Mouse (Mus musculus): ENCODE data around the gene Gnat2. TPM values are rescaled to one million over a fixed set of nuclear protein-coding genes. Genes with fewer than 3 reads are reported as not detected.

Gene Gnat2
- total and polyA plus RNA-seq, 3 experiments = 11.2 to 17.5 (median 13.3) TPM

DNA sequence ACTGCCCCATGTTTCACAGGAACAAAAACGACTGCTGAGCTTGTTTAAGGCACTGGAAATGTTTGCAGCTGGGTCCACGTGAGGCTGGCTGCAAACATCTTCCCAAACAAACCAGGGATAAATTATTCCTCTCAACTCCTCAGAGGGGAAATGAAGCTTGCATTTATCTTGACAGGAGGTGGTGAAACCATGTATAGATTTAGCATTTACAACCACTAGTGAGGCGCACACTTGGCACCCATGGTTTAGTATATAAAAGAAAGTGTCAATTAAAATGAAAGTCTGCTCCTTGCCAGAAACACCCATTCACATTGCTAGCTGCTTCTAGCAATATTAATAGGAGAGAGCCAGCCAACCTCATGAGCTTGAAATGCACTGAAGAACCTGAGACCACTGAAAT is 9.0 kb downstream of the Gnat2 start:
- TF ChIP-seq ZC3H11A (IDR thresholded peaks at IDR 0.05; ENCODE audit: low read depth, low read length) (no peak), E2F4 (IDR thresholded peaks at IDR 0.05; ENCODE audit: insufficient replicate concordance, low read depth, low read length) (no peak), HCFC1 (IDR thresholded peaks at IDR 0.05; ENCODE audit: low read depth, low read length) (no peak), MXI1 (IDR thresholded peaks at IDR 0.05; ENCODE audit: low read depth, low read length) (no peak), EP300 (IDR thresholded peaks at IDR 0.05; ENCODE audit: low read length) (no peak), NELFE (IDR thresholded peaks at IDR 0.05; ENCODE audit: low read depth, low read length) (no peak)
- Histone ChIP-seq H3K9me3 (replicated peaks; ENCODE audit: low read length) (no peaks in the 10 kb centered on the region), H3K4me2 (ENCODE audit: insufficient read depth, low read depth, poor library complexity, severe bottlenecking) (no peak overlapping the region), H3K27ac (ENCODE audit: insufficient read depth, low read depth) (no peak overlapping the region), H3K79me2 (replicated peaks; ENCODE audit: control insufficient read depth, extremely low read depth, insufficient read depth, poor library complexity, severe bottlenecking) (no peaks in the 10 kb centered on the region), H3K36me3 (replicated peaks in 1 of 2; ENCODE audit: control insufficient read depth in 1 of 2, insufficient read depth in 1 of 2, low read length in 1 of 2) (peaks cover 10 to 61% of the 10 kb centered on the region in 2 experiments), H3K4me3 (replicated peaks in 1 of 3; ENCODE audit: low read depth in 2 of 3, low read length in 2 of 3, poor library complexity in 1 of 3) (no peak overlapping the region), H3K27me3 (replicated peaks) (no peaks in the 10 kb centered on the region), H3K9ac (ENCODE audit: insufficient read depth, low read depth) (no peak overlapping the region), H3K4me1 (ENCODE audit: control insufficient read depth in 1 of 2, insufficient read depth in 2 of 2) (peaks cover 0 to 4% of the 10 kb centered on the region in 2 experiments; a peak in 1 of 4 replicates)
- dilution Hi-C loops (cut with MboI; ENCODE audit: extremely low pct_ligation_motif_present, extremely low pct_unique_long_range_greater_than_20kb, low sequenced_read_pairs) = no loop called here
- in situ Hi-C loops (cut with MboI; ENCODE audit: low pct_ligation_motif_present, low pct_unique_long_range_greater_than_20kb, low sequenced_read_pairs) = no loop called here
- no peak for DNase-seq (ENCODE audit: extremely low read depth)

DNA sequence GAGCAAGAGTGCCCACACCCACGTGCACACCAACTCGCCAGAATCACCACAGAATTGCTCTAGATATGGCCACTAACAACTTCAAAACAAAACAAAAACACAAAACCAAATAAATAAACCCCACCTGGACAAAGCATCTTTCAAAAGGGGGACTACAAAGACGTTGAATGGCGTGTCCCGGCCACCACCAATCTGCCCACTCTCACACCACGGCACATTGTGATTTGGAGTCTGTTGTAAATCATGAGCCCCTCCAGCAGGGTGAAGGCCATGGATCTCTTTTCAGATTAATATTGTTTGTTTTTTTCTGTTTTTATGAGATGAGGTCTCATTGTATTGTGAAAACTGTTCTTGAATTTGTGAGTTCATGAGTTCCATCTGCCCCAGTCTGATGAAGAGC is 9.5 kb downstream of the Gnat2 start:
- Histone ChIP-seq H3K9me3 (replicated peaks; ENCODE audit: low read length) (no peaks in the 10 kb centered on the region), H3K27ac (ENCODE audit: insufficient read depth, low read depth) (no peak overlapping the region), H3K4me1 (ENCODE audit: control insufficient read depth in 1 of 2, insufficient read depth in 2 of 2) (no peaks in the 10 kb centered on the region), H3K9ac (ENCODE audit: insufficient read depth, low read depth) (no peak overlapping the region), H3K4me3 (replicated peaks in 1 of 3; ENCODE audit: low read depth in 2 of 3, low read length in 2 of 3, poor library complexity in 1 of 3) (no peak overlapping the region), H3K27me3 (replicated peaks) (no peaks in the 10 kb centered on the region), H3K4me2 (ENCODE audit: insufficient read depth, low read depth, poor library complexity, severe bottlenecking) (no peak overlapping the region), H3K36me3 (replicated peaks in 1 of 2; ENCODE audit: control insufficient read depth in 1 of 2, insufficient read depth in 1 of 2, low read length in 1 of 2) (peaks cover 10 to 61% of the 10 kb centered on the region in 2 experiments), H3K79me2 (replicated peaks; ENCODE audit: control insufficient read depth, extremely low read depth, insufficient read depth, poor library complexity, severe bottlenecking) (no peaks in the 10 kb centered on the region)
- dilution Hi-C loops (cut with MboI; ENCODE audit: extremely low pct_ligation_motif_present, extremely low pct_unique_long_range_greater_than_20kb, low sequenced_read_pairs) (no loop called here), in situ Hi-C loops (cut with MboI; ENCODE audit: low pct_ligation_motif_present, low pct_unique_long_range_greater_than_20kb, low sequenced_read_pairs) (no loop called here)
- no peak for DNase-seq (ENCODE audit: extremely low read depth)
- TF ChIP-seq ELF1 (IDR thresholded peaks at IDR 0.05; ENCODE audit: low read depth, low read length) = no peak
- no peak for TF ChIP-seq ZKSCAN1 (IDR thresholded peaks at IDR 0.05; ENCODE audit: borderline replicate concordance, low read depth, low read length)
- TF ChIP-seq SIN3A (IDR thresholded peaks at IDR 0.05; ENCODE audit: low read length) = no peak
- TF ChIP-seq USF1 (IDR thresholded peaks at IDR 0.05; ENCODE audit: low read depth, low read length) = no peak
- TF ChIP-seq MAX (IDR thresholded peaks at IDR 0.05; ENCODE audit: low read length) = no peak
- TF ChIP-seq JUND (conservative IDR thresholded peaks at IDR 0.05; ENCODE audit: low read depth, low read length) = no peak
- no peak for TF ChIP-seq JUN (IDR thresholded peaks at IDR 0.05; ENCODE audit: insufficient read depth, low read depth, low read length)
- TF ChIP-seq CTCF (conservative IDR thresholded peaks at IDR 0.05 in 1 of 2, IDR thresholded peaks at IDR 0.05 in 1 of 2; ENCODE audit: low read depth in 2 of 2, low read length in 2 of 2) = no peak
- TF ChIP-seq E2F4 (IDR thresholded peaks at IDR 0.05; ENCODE audit: insufficient replicate concordance, low read depth, low read length) = no peak
- TF ChIP-seq RCOR1 (conservative IDR thresholded peaks at IDR 0.05; ENCODE audit: low read depth, low read length) = no peak
- no peak for TF ChIP-seq TBP (conservative IDR thresholded peaks at IDR 0.05; ENCODE audit: low read depth, low read length)
- no peak for TF ChIP-seq GABPA (IDR thresholded peaks at IDR 0.05; ENCODE audit: insufficient replicate concordance, low read depth, low read length)
- TF ChIP-seq USF2 (conservative IDR thresholded peaks at IDR 0.05; ENCODE audit: low read depth, low read length) = no peak
- TF ChIP-seq ZC3H11A (IDR thresholded peaks at IDR 0.05; ENCODE audit: low read depth, low read length) = no peak
- no peak for TF ChIP-seq KAT2A (IDR thresholded peaks at IDR 0.05; ENCODE audit: insufficient replicate concordance, low read length)
- no peak for TF ChIP-seq NRF1 (IDR thresholded peaks at IDR 0.05; ENCODE audit: low read depth, low read length)
- TF ChIP-seq POLR2AphosphoS2 (IDR thresholded peaks at IDR 0.05; ENCODE audit: low read depth, low read length) = no peak

Data from CH12.LX (cell line).